Mouse (Mus musculus) left cerebral cortex, postnatal 10 days (tissue): ENCODE data around the gene Carm1. TPM values are rescaled to one million over a fixed set of nuclear protein-coding genes. Genes with fewer than 3 reads are reported as not detected.

Experiments
- DNase-seq, 2 experiments: peaks; one replicate each; pipeline ENCODE4 v3.0.0; 2021 to 2022; ENCODE audit warnings: low spot score in 2 of 2, mixed read lengths in 1 of 2; ENCODE audit errors: extremely low spot score in 1 of 2
- intact Hi-C: fragments of 180-260 bp; cut with DNase I; formaldehyde crosslinking; loops from one replicate; pipeline ENCODE4 v1.15.1; 2025
- total RNA-seq, 2 experiments: library from RNA; stranded (reverse); gene quantifications; 2 replicates each; pipeline ENCODE4 v1.2.3; 2021

The Carm1 gene
- total RNA-seq, 2 experiments from 2014 or later: 71.7 to 74.1 TPM

DNA sequence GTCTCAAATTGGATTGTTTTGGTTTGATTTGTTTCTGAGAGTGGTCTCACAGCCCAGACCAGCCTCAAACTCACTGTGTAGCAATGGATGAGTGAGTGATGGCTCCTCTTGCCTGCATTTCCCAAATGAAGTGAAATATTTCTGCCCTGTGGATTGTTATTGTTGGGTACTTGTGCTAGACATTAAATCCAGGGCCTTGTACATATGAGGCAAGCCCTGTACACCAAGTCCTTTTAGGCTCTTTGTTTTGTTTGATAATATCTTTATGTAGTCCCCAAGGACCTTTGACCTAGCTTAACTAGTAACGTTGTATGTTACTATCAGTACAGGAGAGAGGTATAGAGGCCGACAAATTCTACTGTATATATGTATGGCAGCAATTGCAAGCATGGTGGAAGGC, 48.1 kb downstream of the Carm1 start:
- intact Hi-C loops: no loop called here
- no peak for DNase-seq

DNA sequence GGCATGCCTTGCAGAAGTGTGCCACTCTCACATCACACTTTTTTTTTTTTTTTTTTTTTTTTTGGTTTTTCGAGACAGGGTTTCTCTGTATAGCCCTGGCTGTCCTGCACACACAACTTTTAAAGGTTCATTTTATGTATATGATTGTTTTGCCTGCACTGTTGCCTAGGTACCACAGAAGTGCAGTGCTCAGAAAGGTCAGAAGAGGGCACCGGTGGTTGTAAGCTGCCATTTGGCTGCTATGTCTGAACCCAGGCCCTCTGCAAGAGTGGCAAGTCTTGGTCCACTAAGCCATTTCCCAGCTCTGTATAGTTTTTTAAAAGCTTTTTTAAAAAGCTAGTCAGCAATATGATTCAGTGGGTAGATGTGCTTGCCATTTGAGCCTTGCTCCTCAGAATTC, 51.5 kb downstream of the Carm1 start:
- intact Hi-C loops: no loop called here
- no peak for DNase-seq

DNA sequence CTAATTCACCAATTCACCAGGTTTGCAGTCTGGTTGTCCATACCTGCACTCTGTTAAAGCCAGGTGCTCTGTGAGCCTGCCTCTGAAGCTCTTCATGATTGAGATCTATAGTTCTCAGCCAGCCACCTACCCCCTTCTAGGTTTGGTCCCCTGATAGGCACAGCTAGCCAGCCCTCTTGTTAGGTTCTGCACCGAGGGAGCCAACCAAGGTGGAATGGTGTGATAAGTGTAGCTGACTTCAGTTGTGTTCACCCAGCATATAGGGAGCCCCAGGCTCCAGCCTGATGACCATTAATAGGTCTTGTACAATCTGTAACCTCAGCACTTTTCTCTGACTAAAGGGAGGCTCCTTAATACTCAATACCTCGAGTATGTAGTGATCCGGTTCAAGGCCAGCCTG, 53.5 kb downstream of the Carm1 start:
- intact Hi-C loops: no loop called here

DNA sequence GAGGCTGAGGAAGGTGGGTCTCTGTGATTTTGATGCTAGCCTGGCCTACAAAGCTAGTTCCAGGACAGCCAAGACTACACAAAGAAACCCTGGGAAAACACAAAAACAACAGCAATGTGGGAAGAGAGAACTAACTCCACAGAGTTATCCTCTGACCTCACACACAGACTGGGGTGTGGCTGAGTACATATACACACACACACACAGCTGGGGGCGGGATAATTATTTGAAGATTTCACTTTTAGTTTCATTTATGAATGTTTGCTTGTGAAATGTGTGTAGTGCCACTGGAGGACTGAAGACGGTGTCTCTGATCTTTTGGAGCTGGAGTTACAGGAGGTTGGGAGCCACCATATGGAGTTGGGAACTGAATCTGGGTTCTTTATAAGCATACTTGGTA, 54.4 kb downstream of the Carm1 start:
- intact Hi-C loops: no loop called here

More for the DNA sequence above, 53.5 kb downstream of the Carm1 start:
- no peak for DNase-seq

DNA sequence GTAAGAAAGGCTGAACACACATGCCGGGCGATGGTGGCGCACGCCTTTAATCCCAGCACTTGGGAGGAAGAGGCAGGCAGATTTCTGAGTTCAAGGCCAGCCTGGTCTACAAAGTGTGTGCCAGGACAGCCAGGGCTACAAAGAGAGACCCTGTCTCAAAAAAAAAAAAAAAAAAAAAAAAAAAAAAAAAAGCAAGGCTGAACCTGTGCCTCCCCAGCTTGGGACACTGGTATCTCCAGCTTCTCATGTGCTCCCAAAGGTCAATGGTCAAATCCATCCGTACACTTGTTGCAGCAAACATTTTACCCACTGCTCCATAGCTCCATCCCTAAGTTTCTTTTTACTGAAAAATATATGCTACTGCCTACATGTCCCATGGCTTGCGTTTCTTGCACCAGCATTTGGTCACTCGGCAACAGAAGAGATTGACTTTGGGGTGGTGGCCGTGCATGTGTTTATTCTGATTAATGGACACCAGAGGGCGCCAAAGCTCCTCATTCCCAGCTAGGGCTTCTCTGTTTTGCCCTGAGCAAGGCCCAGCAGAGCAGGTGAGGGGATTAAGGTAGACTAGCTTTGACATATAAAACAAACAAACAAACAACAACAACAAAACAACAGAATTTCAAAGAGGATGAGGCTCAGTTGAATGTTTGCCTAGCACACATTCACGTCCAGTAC, 55.2 kb downstream of the Carm1 start:
- intact Hi-C loops: no loop called here
- peak; percentile 55 to 59 for DNase-seq

More for the DNA sequence above, 54.4 kb downstream of the Carm1 start:
- no peak for DNase-seq

DNA sequence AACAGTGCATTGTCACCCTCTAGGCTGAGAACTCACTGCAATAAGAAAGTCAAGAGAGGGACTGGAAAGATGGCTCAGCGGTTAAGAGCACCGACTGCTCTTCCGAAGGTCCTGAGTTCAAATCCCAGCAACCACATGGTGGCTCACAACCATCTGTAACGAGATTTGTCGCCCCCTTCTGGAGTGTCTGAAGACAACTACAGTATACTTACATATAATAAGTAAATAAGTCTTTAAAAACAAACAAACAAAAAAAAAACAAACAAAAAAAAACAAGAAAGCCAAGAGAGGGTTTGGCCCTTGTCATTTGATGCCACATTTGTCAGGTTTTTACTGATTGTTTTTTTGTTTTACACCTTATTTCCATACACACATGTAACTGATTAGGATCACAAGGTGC, 57.4 kb downstream of the Carm1 start:
- intact Hi-C loops: no loop called here

DNA sequence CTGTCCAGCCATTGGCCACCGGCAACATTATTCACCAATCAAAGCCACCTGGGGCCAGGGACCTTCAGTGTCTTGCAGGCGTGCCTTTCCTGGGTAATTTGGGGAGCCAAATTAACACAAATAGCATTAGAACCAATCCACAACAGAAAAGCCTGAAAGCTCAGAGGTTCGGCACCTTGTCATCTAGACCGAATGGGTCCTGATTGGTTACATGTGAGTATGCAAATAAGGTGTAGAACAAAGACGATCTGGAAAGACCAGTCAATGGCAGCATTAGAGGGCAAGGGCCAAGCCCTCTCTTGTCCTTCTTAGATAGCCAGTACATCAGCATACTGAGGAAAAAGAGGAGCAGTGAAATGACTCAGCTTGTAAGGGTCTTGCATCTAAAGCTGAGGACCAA, 59.2 kb downstream of the Carm1 start:
- intact Hi-C loops: no loop called here
- DNase-seq: no peak

More for the DNA sequence above, 57.4 kb downstream of the Carm1 start:
- DNase-seq: no peak

DNA sequence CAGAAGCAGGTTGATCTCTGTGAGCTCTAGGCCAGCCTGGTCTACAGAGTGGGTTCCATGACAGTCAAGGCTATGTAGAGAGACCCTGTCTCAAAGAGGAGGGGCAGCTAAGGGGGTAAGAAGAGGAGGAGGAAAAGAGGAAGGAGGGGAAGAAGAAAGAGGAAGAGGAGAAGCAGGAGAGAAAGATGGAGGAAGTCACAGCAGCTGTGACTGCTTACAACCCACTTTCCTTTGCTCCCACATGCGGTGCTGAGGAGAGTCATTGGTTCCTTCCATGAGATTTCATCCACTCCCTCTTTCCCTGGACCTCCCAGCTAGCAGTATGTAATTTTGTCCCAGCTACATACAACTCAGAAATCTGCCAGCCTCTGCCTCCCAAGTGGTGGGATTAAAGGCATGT, 60.0 kb downstream of the Carm1 start:
- intact Hi-C loops: no loop called here
- no peak for DNase-seq

DNA sequence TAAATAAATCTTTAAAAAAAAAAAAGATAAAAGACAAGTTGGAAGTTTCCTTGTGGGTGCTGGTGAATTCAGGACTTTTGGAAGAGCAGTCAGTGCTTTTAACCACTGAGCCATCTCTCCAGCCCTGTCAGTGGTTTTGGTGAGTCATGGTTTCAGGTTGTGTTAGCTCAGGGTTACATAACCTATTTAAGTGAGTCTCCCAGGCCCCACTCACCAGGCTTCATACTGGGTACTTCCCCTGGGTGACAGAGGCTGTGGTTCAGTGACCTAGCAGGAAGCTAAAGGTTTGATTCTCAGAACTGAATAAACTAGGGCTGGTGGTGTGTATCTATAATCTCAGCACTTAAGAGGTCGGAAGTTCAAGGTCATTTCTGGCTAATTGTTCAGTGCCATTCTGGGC, 63.2 kb downstream of the Carm1 start:
- no peak for DNase-seq
- intact Hi-C loops: no loop called here

DNA sequence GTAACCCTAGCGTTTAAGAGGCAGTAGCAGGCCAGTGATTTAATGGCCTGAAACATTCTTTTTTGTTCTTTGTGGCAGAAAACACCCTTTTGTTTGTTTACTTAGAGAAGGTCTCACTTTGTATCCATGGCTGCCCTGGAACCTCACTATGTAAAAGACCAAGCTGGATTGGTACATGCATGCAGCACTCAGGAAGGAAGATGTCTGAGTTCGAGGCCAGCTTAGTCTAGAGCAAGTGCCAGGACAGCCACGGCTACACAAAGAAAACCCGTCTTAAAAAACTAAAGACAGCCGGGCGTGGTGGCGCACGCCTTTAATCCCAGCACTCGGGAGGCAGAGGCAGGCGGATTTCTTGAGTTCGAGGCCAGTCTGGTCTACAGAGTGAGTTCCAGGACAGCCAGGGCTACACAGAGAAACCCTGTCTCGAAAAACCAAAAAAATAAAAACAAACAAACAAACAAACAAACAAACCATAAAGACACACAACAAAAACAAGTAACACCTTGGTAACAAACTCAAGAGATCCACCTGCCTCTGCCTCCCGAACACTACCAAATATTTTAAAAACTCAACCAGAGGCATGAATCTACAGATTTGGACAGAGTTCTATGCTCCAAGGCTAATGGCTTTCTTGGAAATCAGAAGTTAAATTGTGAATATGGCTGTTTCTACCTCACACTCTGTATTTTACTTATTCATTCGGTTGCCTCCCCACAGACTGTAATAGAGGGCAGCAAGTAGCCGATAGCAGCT, 68.3 kb downstream of the Carm1 start:
- DNase-seq: no peak
- intact Hi-C loops: no loop called here

DNA sequence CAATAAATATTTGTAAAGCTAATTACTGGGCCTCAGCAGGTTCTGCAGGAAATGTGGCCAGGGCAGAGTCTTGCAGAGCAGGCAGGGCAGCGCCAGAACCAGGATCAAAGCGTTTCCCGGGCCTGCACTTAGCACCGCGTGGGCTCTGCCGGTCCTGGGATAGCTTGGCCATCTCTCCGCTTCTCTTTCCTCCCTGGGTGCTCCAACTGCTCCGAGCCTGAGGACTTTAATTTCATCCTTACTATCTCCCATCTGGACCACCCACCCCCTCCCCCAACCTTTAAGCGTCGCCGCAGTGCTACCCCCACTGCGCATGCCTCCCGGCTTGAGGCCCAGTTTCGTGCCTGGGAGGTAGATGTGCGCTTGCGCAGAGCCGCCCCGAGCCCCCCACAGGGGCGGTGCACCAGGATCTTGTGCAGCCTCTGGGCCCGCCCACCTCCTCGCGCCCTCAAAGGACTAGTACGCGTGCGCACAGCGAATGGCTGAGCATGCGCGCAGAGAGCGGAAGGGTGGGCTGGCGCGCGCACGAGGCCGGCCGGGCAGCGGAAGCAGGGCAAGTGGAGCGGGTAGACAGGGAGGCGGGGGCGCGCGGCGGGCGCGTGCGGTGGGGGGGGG, 69.0 kb downstream of the Carm1 start, which contains the start of gene Smarca4:
Smarca4 (plus strand) TSS at position 553 of the 615 bp plus-strand sequence.
- intact Hi-C loops: no loop called here

DNA sequence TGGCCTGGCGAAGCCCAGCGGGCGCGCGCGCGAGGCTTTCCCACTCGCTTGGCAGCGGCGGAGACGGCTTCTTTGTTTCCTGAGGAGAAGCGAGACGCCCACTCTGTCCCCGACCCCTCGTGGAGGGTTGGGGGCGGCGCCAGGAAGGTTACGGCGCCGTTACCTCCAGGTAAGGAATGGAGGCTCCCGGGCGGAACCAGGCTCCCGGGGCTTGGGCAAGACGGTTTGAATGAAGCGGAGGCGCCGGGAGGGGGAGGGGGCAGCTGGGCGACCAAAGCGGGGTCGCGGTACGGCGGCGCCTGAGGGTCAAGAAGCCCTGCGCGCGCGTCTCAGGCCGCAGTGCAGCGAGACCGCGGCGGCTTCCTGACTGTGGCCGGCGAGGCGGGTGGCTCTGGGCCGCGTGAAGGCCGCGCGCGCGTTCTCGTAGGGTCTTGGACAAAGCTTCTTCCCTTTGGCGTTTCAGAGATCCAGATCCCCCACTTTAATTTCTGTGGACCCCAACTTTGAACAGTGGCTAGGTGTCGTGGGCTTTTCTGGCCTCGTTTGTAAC, 69.6 kb downstream of the Carm1 start:
- intact Hi-C loops: no loop called here

More for the DNA sequence above, 69.0 kb downstream of the Carm1 start, which contains the start of gene Smarca4:
- DNase-seq: peak; percentile 99

DNA sequence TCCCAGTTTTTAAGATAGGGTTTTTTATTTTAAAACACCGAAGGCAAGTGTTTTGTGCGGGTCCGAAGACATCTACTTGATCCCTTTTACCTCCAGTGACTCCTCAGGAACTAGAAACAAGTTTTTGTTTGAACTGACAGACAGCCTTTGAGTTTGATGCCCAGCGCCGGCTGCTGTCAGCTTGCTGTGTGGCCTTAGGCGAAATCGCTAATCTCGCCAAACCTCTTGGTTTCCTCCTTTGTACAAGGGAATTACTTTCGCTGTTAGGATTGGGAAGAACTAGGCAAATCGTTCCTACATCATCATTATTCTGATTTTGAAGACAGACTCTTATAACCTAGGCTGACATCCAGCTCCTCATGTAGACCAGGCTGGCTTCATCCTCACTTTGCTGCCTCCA, 70.4 kb downstream of the Carm1 start:
- no peak for DNase-seq
- intact Hi-C loops: no loop called here

More for the DNA sequence above, 69.6 kb downstream of the Carm1 start:
- peak; percentile 80 to 95 for DNase-seq

DNA sequence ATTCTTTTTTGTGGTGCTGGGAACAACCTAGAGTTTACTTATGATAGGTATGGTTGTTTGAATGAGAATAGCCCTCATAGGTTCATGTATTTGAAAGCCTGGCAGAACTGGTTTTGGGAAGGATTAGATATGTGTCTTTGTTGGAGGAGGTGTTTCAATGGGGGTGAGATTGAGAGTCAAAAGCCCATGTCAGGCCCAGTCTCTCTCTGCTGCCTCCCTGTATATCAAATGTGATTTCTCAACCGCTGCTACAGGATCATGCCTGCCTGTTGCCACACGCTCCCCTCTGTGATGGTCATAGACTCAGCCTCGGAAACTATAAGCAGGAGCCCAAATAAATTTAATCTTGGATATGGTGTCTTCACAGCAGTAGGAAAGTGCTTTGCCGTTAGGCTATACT, 73.5 kb downstream of the Carm1 start:
- intact Hi-C loops: no loop called here
- DNase-seq: no peak

DNA sequence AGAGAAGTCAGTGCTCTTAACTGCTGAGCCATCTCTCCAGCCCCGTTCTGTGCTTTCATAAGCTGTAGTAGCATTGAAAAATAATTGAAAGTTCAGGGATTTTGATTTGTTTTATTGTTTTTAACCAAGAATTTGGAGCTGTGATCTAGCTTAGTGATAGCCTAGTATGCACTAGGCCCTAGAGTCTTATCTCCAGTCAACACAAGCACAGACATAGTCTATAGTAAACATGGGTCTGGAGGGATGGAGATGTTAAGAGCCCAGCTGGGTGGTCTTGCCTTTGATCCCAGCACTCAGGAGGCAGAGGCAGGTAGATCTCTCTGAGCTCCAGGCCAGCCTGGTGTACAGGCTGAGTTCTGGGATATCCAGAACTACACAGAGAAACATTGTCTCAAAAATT, 76.0 kb downstream of the Carm1 start:
- DNase-seq: no peak
- intact Hi-C loops: no loop called here

DNA sequence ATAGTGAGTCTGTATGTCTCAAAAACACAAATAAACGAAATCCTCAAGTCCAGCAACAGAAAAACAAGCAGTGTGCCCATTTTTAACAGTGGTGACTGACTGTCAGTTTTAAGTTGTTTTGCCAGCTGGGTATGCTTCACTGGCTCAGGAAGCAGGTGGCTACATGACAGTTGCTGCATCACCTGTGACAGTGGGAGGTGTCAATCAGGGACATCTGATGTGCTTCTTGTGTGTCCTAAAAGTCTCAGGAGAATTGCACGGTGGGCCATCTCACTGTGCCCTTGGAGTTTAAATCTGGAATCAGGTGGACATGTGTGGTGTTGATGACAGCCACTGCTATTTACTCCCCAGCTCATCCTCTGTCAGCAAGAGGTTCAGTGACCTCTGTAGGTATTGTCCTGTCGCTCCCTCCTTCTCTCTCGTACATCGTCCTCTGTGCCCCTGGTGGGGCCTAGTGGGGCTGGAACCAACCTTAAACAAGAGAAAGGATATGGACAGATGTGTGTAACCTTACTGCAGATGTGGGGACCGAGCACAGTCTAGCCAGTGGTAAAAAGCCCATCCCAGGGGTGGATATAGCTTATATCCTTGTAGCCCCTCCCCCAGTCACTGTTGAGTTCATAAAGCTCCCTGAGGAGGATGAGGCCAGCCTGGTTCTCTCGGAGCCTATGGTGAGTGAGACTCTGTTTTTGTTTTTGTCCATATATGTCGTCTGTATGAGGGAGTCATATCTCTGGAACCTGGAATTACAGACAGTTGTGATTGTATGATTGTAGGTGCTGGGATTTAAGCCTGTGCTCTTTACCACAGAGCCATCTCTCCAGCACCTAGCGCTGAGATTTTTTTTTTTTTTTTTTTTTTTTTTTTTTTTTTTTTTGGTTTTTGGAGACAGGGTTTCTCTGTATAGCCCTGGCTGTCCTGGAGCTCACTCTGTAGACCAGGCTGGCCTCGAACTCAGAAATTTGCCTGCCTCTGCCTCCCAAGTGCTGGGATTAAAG, 78.9 kb downstream of the Carm1 start:
- intact Hi-C loops: no loop called here
- DNase-seq: no peak

DNA sequence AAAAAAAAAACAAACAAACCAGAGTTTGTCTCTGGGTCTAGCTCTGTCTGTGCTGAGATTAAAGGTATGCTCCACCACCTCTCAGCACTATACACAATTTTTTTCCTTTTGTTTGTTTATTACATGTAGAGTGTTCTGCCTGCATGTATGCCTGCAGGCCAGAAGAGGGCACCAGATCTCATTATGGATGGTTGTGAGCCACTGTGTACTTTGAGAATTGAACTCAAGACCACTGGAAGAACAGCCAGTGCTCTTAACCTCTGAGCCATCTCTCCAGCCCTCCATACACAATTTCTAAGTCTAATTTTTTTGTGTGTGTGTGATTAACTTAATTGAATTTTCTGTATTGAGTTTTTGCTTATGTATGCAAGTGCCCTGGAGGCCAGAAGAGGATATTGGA, 79.9 kb downstream of the Carm1 start:
- no peak for DNase-seq
- intact Hi-C loops: no loop called here

DNA sequence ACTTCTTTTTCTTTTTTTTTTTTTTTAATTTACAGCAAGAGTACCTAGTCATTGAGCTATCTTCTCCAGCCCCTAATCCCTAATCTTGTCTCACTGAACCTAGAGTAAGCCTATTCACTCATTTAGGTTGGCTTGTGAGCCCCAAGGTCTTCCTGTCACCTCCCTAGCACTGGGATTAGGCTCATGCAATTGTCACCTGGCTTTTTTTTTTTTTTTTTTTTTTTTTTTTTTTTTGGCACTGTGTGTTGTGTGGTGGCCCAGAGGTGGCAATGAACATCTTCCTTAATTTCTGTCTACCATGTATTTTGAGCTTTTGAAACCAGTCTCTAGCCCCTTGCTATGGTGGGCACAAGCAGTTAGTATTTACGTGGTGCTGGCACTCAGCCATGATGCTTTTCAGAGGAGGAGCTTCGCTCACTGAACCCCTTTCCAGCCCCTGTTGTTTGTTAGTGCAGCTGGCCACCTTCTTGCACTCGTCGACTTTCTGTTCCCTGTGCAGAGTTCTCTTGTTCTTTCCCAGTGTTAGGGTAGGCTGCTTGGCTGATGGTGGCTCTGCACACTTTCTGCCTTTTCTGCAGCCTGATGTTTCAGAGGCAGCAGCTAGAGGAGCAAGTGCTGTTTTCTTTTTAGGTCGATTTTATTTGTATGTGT, 80.6 kb downstream of the Carm1 start:
- DNase-seq: peak in 1 of 2 experiments; percentile 40
- intact Hi-C loops: no loop called here
